Mouse (Mus musculus): ENCODE measurements around the gene Cox4i2.

The Cox4i2 gene

GRCm38 (mm10) chr2:152734984-152735383, 19.0 kb upstream of the Cox4i2 start:
- peak; percentile 66 to 70 for DNase-seq (ENCODE audit: low spot score in 2 of 2)

- peak; percentile 51 to 56 for DNase-seq (ENCODE audit: low spot score in 2 of 2)
These were observed 17.8 kb upstream of the Cox4i2 start, which contains the start of gene Id1 for GRCm38 (mm10) chr2:152736090-152736601. Gene Id1, plus strand, starts transcription at chr2:152736251.

GRCm38 (mm10) chr2:152736748-152737147, 17.2 kb upstream of the Cox4i2 start:
- no peak for DNase-seq (ENCODE audit: low spot score in 2 of 2)

GRCm38 (mm10) chr2:152737306-152738221, 16.4 kb upstream of the Cox4i2 start:
- DNase-seq (ENCODE audit: low spot score in 2 of 2) = no peak

GRCm38 (mm10) chr2:152738341-152738740, 15.6 kb upstream of the Cox4i2 start:
- DNase-seq (ENCODE audit: low spot score in 2 of 2) = no peak

- no peak for DNase-seq (ENCODE audit: low spot score in 2 of 2)
These were observed 14.7 kb upstream of the Cox4i2 start for GRCm38 (mm10) chr2:152739031-152739841.

- DNase-seq (ENCODE audit: low spot score in 2 of 2) = no peak
These were observed 14.1 kb upstream of the Cox4i2 start for GRCm38 (mm10) chr2:152739842-152740260.

- DNase-seq (ENCODE audit: low spot score in 2 of 2) = no peak
These were observed 13.5 kb upstream of the Cox4i2 start for GRCm38 (mm10) chr2:152740490-152740889.

- DNase-seq (ENCODE audit: low spot score in 2 of 2) = peak in 1 of 2 experiments; percentile 28
These were observed 12.6 kb upstream of the Cox4i2 start for GRCm38 (mm10) chr2:152741153-152742041.

GRCm38 (mm10) chr2:152742435-152742834, 11.5 kb upstream of the Cox4i2 start:
- peak in 1 of 2 experiments; percentile 40 for DNase-seq (ENCODE audit: low spot score in 2 of 2)

- no peak for DNase-seq (ENCODE audit: low spot score in 2 of 2)
These were observed 2.8 kb downstream of the Cox4i2 start for GRCm38 (mm10) chr2:152756474-152757393.

GRCm38 (mm10) chr2:152757478-152757877, 3.5 kb downstream of the Cox4i2 start:
- DNase-seq (ENCODE audit: low spot score in 2 of 2) = no peak

- DNase-seq (ENCODE audit: low spot score in 2 of 2) = no peak
These were observed 4.4 kb downstream of the Cox4i2 start for GRCm38 (mm10) chr2:152758351-152758750.

GRCm38 (mm10) chr2:152763310-152763709, 9.3 kb downstream of the Cox4i2 start:
- no peak for DNase-seq (ENCODE audit: low spot score in 2 of 2)

GRCm38 (mm10) chr2:152764172-152765044, 10.4 kb downstream of the Cox4i2 start:
- DNase-seq (ENCODE audit: low spot score in 2 of 2) = no peak

- no peak for DNase-seq (ENCODE audit: low spot score in 2 of 2)
These were observed 11.2 kb downstream of the Cox4i2 start for GRCm38 (mm10) chr2:152765045-152765674.

GRCm38 (mm10) chr2:152766387-152767123, 12.6 kb downstream of the Cox4i2 start:
- DNase-seq (ENCODE audit: low spot score in 2 of 2) = peak; percentile 82 to 85
